ENCODE assay signal across 8 mouse cellular contexts in genomic region chr9:49757986-49758385, GRCm38 (mm10). TPM values are rescaled to one million over a fixed set of nuclear protein-coding genes. Genes with fewer than 3 reads are reported as not detected.
DNase-seq lines count a peak whose midpoint lies in the region; ATAC-seq and TF ChIP-seq lines count a peak whose summit lies in the region.

No protein-coding gene starts in this region.

- 51% methylated on average over 12 of the region's 12 CpGs for WGBS in heart, postnatal 0 days
- 27% methylated on average over 12 of the region's 12 CpGs for WGBS in midbrain, embryonic 14.5 days

- DNase-seq in heart, postnatal 0 days (ENCODE audit: low spot score) = no peak
- DNase-seq in heart, postnatal 25 days (ENCODE audit: low spot score) = no peak
- DNase-seq in brain, embryonic 14.5 days (ENCODE audit: low read depth) = peak; percentile 85
- DNase-seq in cerebellum, postnatal 36 days = peak; percentile 76 to 79
- peak; percentile 51 for DNase-seq in midbrain, embryonic 14.5 days
- no peak for DNase-seq in adrenal gland, adult (ENCODE audit: inconsistent age in 2 of 2, low spot score in 1 of 2)
- DNase-seq in urinary bladder, postnatal 4 days (ENCODE audit: low spot score in 2 of 2) = no peak

- H3K4me3 ChIP-seq in heart, postnatal 0 days (ENCODE audit: low read depth, low read length) = no peak overlapping the region
- no peak overlapping the region for H3K4me3 ChIP-seq in midbrain, embryonic 14.5 days (replicated peaks; ENCODE audit: low read depth, low read length)

- ATAC-seq in heart, postnatal 0 days (ENCODE audit: insufficient read depth, low read depth) = no peak
- no peak for ATAC-seq in midbrain, embryonic 14.5 days (ENCODE audit: low FRiP score, low TSS enrichment)
- no peak for ATAC-seq in granulocyte monocyte progenitor cell, adult 5-6 weeks (replicated peaks; ENCODE audit: poor library complexity, severe bottlenecking)

- H3K27me3 ChIP-seq in heart, postnatal 0 days (ENCODE audit: control insufficient read depth, insufficient read depth, low read length) = no peaks in the 10 kb centered on the region
- H3K27me3 ChIP-seq in midbrain, embryonic 14.5 days (ENCODE audit: control insufficient read depth, insufficient read depth, low read length) = no peaks in the 10 kb centered on the region

- H3K9ac ChIP-seq in heart, postnatal 0 days (replicated peaks; ENCODE audit: low read depth, low read length) = no peak overlapping the region
- H3K9ac ChIP-seq in midbrain, embryonic 14.5 days (replicated peaks; ENCODE audit: low read length) = no peak overlapping the region

- no peak for TF ChIP-seq EP300 in heart, postnatal 0 days (IDR thresholded peaks at IDR 0.05; ENCODE audit: low read depth)

- no peaks in the 10 kb centered on the region for H3K9me3 ChIP-seq in heart, postnatal 0 days (replicated peaks; ENCODE audit: control insufficient read depth, low read length)
- H3K9me3 ChIP-seq in midbrain, embryonic 14.5 days (ENCODE audit: control insufficient read depth, low read length) = no peaks in the 10 kb centered on the region

- H3K4me2 ChIP-seq in heart, postnatal 0 days (ENCODE audit: low read depth, low read length) = peak overlapping the region; percentile 10; the same call in 1 of the 2 replicates
- peak overlapping the region; percentile 11; the same call in 1 of the 2 replicates for H3K4me2 ChIP-seq in midbrain, embryonic 14.5 days (ENCODE audit: low read length)

- no peak for TF ChIP-seq POLR2A in brain, embryonic 14.5 days (IDR thresholded peaks at IDR 0.05; ENCODE audit: borderline replicate concordance, extremely low read depth, insufficient read depth, insufficient read length, poor library complexity, severe bottlenecking)

- TF ChIP-seq CTCF in heart, postnatal 0 days (IDR thresholded peaks at IDR 0.05; ENCODE audit: low read depth) = no peak
- no peak for TF ChIP-seq CTCF in brain, embryonic 14.5 days (IDR thresholded peaks at IDR 0.05; ENCODE audit: borderline replicate concordance, extremely low read depth, insufficient read depth, insufficient read length)

- peak overlapping the region; percentile 50 for H3K27ac ChIP-seq in heart, postnatal 0 days (ENCODE audit: low read depth)
- H3K27ac ChIP-seq in midbrain, embryonic 14.5 days (replicated peaks; ENCODE audit: low read depth, low read length) = peak overlapping the region; percentile 63

- peaks cover 33% of the 10 kb centered on the region for H3K4me1 ChIP-seq in heart, postnatal 0 days (ENCODE audit: control insufficient read depth, insufficient read depth)
- H3K4me1 ChIP-seq in midbrain, embryonic 14.5 days (ENCODE audit: control insufficient read depth, insufficient read depth, low read length) = peaks cover 61% of the 10 kb centered on the region

- intact Hi-C loops in heart, postnatal 25 days (cut with DNase I) = no loop called here

- no peaks in the 10 kb centered on the region for H3K36me3 ChIP-seq in heart, postnatal 0 days (replicated peaks; ENCODE audit: control insufficient read depth, insufficient read depth, low read length)
- no peaks in the 10 kb centered on the region for H3K36me3 ChIP-seq in midbrain, embryonic 14.5 days (ENCODE audit: control insufficient read depth, insufficient read depth, low read length)

RNA-seq across cellular contexts. Expression of gene Ncam1, which starts 40.7 kb away (rescaled TPM):
- total RNA-seq in heart, postnatal 0 days (2014; rRNA removed; ENCODE audit: low replicate concordance) = 154 and 170 TPM in 2 replicates
- polyA plus RNA-seq in heart, postnatal 0 days (2015; fragmentation: Nextera tagmentation; extraction: Ambion mirVana) = 75.3 and 91.4 TPM in 2 replicates
- 1 to 10 TPM; 6.7 to 7.7 TPM for total RNA-seq in heart, postnatal 25 days (2021)
- polyA plus RNA-seq in brain, embryonic 14.5 days (2012; rRNA removed) = 104 and 231 TPM in 2 replicates
- polyA plus RNA-seq in midbrain, embryonic 14.5 days (2014; fragmentation: Nextera tagmentation; extraction: Ambion mirVana) = 389 and 477 TPM in 2 replicates
- 4.7 and 12.8 TPM in 2 replicates for total RNA-seq in granulocyte monocyte progenitor cell, adult 5-6 weeks (2014; fragmentation: Nextera tagmentation)
- total RNA-seq in granulocyte monocyte progenitor cell, adult 5-6 weeks (2017) = 14.4 and 15.8 TPM in 2 replicates

Comparison
In these comparisons a context has a peak if more than half of its experiments do, and no peak if none do; other contexts are left out.
1. DNase-seq: peak in brain, embryonic 14.5 days (single experiment), cerebellum, postnatal 36 days (2 of 2) and midbrain, embryonic 14.5 days (single experiment); none in heart, postnatal 0 days (single experiment), heart, postnatal 25 days (single experiment), adrenal gland, adult (0 of 2) and urinary bladder, postnatal 4 days (0 of 2).